Mouse (Mus musculus) small intestine, adult 2 months (tissue): ENCODE results near the gene Pex11a. TPM values are rescaled to one million over a fixed set of nuclear protein-coding genes. Genes with fewer than 3 reads are reported as not detected.

Source experiments
- H3K27ac ChIP-seq: fragments of 200-500 bp; 2 replicates; pipeline ENCODE4 v1.5.1; 2012; ENCODE audit warnings: low read depth, low read length, control low read depth, inconsistent platforms; ENCODE audit not compliant: insufficient read depth
- H3K27me3 ChIP-seq: fragments of 200-500 bp; 2 replicates; pipeline ENCODE4 v1.6.1; 2012; ENCODE audit warnings: mild to moderate bottlenecking, moderate library complexity, low read length, inconsistent platforms; ENCODE audit not compliant: control insufficient read depth, insufficient read depth
- H3K36me3 ChIP-seq: fragments of 200-500 bp; 2 replicates; pipeline ENCODE4 v1.6.1; 2012; ENCODE audit warnings: mild to moderate bottlenecking, low read length, control low read depth, inconsistent platforms; ENCODE audit not compliant: control insufficient read depth, insufficient read depth
- H3K4me1 ChIP-seq: fragments of 200-500 bp; 2 replicates; pipeline ENCODE4 v1.6.1; 2012; ENCODE audit warnings: low read length, inconsistent platforms, mixed read lengths; ENCODE audit not compliant: control insufficient read depth, insufficient read depth, insufficient read length
- H3K4me3 ChIP-seq: fragments of 200-500 bp; 2 replicates; pipeline ENCODE4 v1.5.1; 2012; ENCODE audit warnings: low read depth, mild to moderate bottlenecking, control low read depth, inconsistent platforms, low read length, moderate library complexity
- CTCF ChIP-seq: fragments of 200-500 bp; IDR thresholded peaks from 2 replicates; pipeline ENCODE4 v1.5.1; 2012; ENCODE audit warnings: low read depth, mild to moderate bottlenecking, control low read depth, inconsistent platforms, low read length, moderate library complexity, mixed read lengths; ENCODE audit not compliant: insufficient replicate concordance, insufficient read length; ENCODE audit errors: extremely low read depth
- POLR2A ChIP-seq: fragments of 200-500 bp; IDR thresholded peaks from 2 replicates; pipeline ENCODE4 v1.6.1; 2012; ENCODE audit warnings: low read depth, mild to moderate bottlenecking, control low read depth, inconsistent platforms, low read length, moderate library complexity
- WGBS: fragments of 180-500 bp; shearing (Covaris S2); methylation state at CpG from one replicate; pipeline ENCODE4 v1.1.7; 2018; 5-methylcytosine and 5-hydroxymethylcytosine counted together
- polyA plus RNA-seq: library from polyadenylated mRNA; depleted of rRNA; stranded (reverse); fragments of >200 nt; gene quantifications from 2 replicates; pipeline ENCODE4 v1.2.3, GENCODE M21; 2012

Gene Pex11a
- polyA plus RNA-seq, 1 experiment, result 17.9 TPM

- 89% methylated on average over 2 of the region's 2 CpGs for WGBS
Measured at GRCm38 (mm10) chr7:79738913-79739312, 4.0 kb downstream of the Pex11a start.

DNA sequence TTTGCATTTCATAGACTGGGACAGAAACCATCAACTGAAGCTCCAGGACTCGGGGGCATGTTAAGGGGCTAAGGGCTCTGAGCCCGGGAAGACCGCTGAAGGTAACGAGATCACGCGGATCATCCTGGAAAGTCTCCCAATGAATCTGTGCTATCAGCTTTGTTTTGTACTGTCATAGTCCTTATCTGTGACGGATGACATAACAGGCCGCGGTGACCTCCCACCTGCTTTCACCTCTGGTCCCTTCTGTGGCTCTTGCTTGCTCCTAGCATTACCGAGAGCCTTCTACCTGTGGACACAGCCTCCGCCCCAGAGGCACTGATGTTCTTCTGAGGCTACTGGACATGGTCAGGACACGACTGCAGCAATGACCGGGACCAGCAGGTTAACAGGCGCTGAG is 6.4 kb downstream of the Pex11a start:
- Histone ChIP-seq H3K36me3 (peaks cover 20% of the 10 kb centered on the region), H3K4me3 (no peak overlapping the region), H3K27me3 (no peaks in the 10 kb centered on the region), H3K27ac (no peak overlapping the region), H3K4me1 (peaks cover 16% of the 10 kb centered on the region)
- 90% methylated on average over 14 of the region's 14 CpGs for WGBS
- TF ChIP-seq CTCF, result no peak
- no peak for TF ChIP-seq POLR2A

More at GRCm38 (mm10) chr7:79738913-79739312, 4.0 kb downstream of the Pex11a start:
- H3K4me3 ChIP-seq, result no peak overlapping the region
- peaks cover 20% of the 10 kb centered on the region for H3K36me3 ChIP-seq
- no peaks in the 10 kb centered on the region for H3K27me3 ChIP-seq
- H3K4me1 ChIP-seq, result peaks cover 15% of the 10 kb centered on the region
- no peak overlapping the region for H3K27ac ChIP-seq
- TF ChIP-seq CTCF, result no peak
- TF ChIP-seq POLR2A, result no peak

DNA sequence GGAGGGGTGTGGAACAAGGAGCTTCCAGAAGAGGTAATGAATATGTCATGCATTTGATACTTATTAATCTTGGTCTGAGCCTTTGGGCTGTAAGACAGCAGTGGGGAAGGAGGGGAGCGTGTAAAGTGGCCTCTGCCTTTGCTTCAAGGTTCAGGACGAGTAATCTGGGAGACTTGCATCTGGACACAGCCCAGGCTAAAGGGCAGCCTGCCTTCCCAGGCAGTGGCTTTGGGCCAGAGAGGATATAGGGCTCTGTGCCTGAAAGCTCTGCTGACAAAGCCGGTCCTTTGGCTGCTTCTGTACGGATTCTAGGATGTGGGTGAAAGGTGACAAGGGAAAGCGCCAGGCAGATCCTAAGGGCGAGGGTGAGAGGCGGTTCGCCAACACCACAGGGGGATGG is 8.4 kb downstream of the Pex11a start:
- 28% methylated on average over 8 of the region's 8 CpGs for WGBS
- peak overlapping the region; percentile 86 for H3K27ac ChIP-seq

DNA sequence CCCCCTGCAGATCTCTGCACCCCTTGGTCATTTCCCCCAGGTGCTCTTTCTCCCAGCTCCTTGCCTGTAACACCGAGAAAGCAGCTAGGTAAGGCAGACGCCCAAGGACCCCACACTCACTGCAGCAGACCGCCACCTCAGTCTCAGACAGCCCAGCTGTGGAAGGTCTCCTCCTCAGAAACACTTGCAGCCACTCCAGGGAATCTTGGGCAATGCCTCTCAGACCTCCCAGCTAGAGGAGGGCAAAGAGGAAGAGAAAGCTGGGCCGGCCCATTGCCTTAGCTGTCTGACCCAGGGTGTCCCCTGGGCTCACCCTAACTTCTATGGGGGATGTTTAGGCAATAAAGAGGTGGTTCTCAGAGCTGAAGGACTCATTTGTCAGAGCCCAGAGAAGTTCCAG is 10.3 kb downstream of the Pex11a start, which contains the start of gene Plin1:
TSS of gene Plin1 (minus strand) at position 282 of the 400 bp plus-strand sequence.
- H3K36me3 ChIP-seq, result peaks cover 13% of the 10 kb centered on the region
- H3K27me3 ChIP-seq, result no peaks in the 10 kb centered on the region
- TF ChIP-seq POLR2A (no peak), CTCF (no peak)
- peak within 1 kb of the TSS; percentile 74 for H3K27ac ChIP-seq
- peaks cover 16% of the 10 kb centered on the region for H3K4me1 ChIP-seq
- 80% methylated on average over 4 of the region's 4 CpGs for WGBS
- no peak within 1 kb of the TSS for H3K4me3 ChIP-seq

More for the DNA sequence above, 8.4 kb downstream of the Pex11a start:
- no peak overlapping the region for H3K4me3 ChIP-seq
- H3K4me1 ChIP-seq, result peaks cover 16% of the 10 kb centered on the region
- no peaks in the 10 kb centered on the region for H3K27me3 ChIP-seq
- H3K36me3 ChIP-seq, result peaks cover 18% of the 10 kb centered on the region
- TF ChIP-seq CTCF, result no peak
- TF ChIP-seq POLR2A, result no peak

DNA sequence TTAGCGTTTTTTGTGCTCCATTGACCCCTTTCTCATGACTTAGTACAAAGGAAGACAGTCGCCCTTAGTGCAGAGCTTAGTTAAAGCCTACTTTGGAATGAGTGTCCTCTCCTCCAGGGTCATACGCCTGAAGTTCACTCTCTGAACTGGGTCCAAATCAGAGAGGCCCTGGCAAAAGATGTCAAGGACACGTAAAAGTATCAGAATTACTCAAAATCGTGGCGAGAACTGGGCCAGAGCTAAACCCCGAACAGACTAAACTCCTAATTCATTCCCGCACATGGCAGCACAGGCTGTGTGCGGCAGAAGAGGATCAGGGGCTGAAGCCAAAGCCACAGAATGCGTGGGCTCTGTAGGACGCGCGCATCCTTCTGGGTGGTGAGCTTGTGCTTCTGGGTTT is 11.5 kb downstream of the Pex11a start:
- H3K36me3 ChIP-seq, result peaks cover 4% of the 10 kb centered on the region
- peaks cover 16% of the 10 kb centered on the region for H3K4me1 ChIP-seq
- no peak overlapping the region for H3K4me3 ChIP-seq
- TF ChIP-seq CTCF, result no peak
- TF ChIP-seq POLR2A, result no peak
- H3K27ac ChIP-seq, result no peak overlapping the region
- WGBS, result 86% methylated on average over 13 of the region's 13 CpGs
- H3K27me3 ChIP-seq, result no peaks in the 10 kb centered on the region

- 62% methylated on average over 11 of the region's 11 CpGs for WGBS
- no peaks in the 10 kb centered on the region for H3K27me3 ChIP-seq
- no peaks in the 10 kb centered on the region for H3K36me3 ChIP-seq
- H3K4me1 ChIP-seq, result peaks cover 8% of the 10 kb centered on the region
- TF ChIP-seq POLR2A (no peak), CTCF (no peak)
- H3K4me3 ChIP-seq, result no peak overlapping the region
- H3K27ac ChIP-seq, result no peak overlapping the region
Measured at GRCm38 (mm10) chr7:79729743-79730370, 13.1 kb downstream of the Pex11a start.

GRCm38 (mm10) chr7:79729169-79729568 is 13.8 kb downstream of the Pex11a start:
- WGBS, result 4% methylated on average over 8 of the region's 8 CpGs
- Histone ChIP-seq H3K4me1 (peaks cover 6% of the 10 kb centered on the region; the same call in 1 of the 2 replicates), H3K27me3 (no peaks in the 10 kb centered on the region), H3K36me3 (no peaks in the 10 kb centered on the region), H3K27ac (no peak overlapping the region), H3K4me3 (no peak overlapping the region)
- TF ChIP-seq POLR2A, result no peak
- TF ChIP-seq CTCF, result peak; percentile 94
